Mouse (Mus musculus): ENCODE measurements around the gene 6030408B16Rik.

- TF ChIP-seq CTCF (IDR thresholded peaks at IDR 0.05; ENCODE audit: low read depth, low read length) (no peak), TAL1 (conservative IDR thresholded peaks at IDR 0.05; ENCODE audit: low read depth, low read length) (no peak), GATA1 (IDR thresholded peaks at IDR 0.05; ENCODE audit: borderline replicate concordance, low read length) (no peak), GATA2 (IDR thresholded peaks at IDR 0.05; ENCODE audit: borderline replicate concordance, low read depth, low read length) (no peak), POLR2AphosphoS5 (IDR thresholded peaks at IDR 0.05; ENCODE audit: insufficient replicate concordance, low read depth, low read length) (no peak)
Measured at GRCm38 (mm10) chr15:101256463-101257206, 36.4 kb upstream of the 6030408B16Rik start.
